Mouse (Mus musculus): ENCODE results near the gene 1810024B03Rik. TPM values are rescaled to one million over a fixed set of nuclear protein-coding genes. Genes with fewer than 3 reads are reported as not detected.
A peak's percentile ranks its signal among the peaks of the same experiment; 100 is the strongest.
"Not testable (repeated sequence)": the region's sequence is repeated elsewhere in the genome, so short reads cannot be mapped to it uniquely, and the experiment has no call there.

Gene 1810024B03Rik
- polyA plus RNA-seq, 1 experiment from 2014 or later: 2.2 TPM

GRCm38 (mm10) chr2:127205936-127206335, 2.1 kb downstream of the 1810024B03Rik start:
- H3K27ac ChIP-seq (ENCODE audit: low read depth); H3K27me3 ChIP-seq (replicated peaks; ENCODE audit: control insufficient read depth, insufficient read depth, low read length); DNase-seq (ENCODE audit: low spot score); H3K4me1 ChIP-seq (replicated peaks; ENCODE audit: control insufficient read depth, insufficient read depth, low read length); H3K9ac ChIP-seq (ENCODE audit: low read length); H3K4me2 ChIP-seq (ENCODE audit: low read length); ATAC-seq (replicated peaks; ENCODE audit: low FRiP score, low TSS enrichment, low read depth); H3K9me3 ChIP-seq (ENCODE audit: control insufficient read depth, low read length); H3K4me3 ChIP-seq (ENCODE audit: low read depth, low read length): not testable (repeated sequence)
- H3K36me3 ChIP-seq (ENCODE audit: control insufficient read depth, insufficient read depth, low read length): peaks cover 14% of the 10 kb centered on the region
- WGBS: 87% methylated on average over 4 of the region's 4 CpGs

DNA sequence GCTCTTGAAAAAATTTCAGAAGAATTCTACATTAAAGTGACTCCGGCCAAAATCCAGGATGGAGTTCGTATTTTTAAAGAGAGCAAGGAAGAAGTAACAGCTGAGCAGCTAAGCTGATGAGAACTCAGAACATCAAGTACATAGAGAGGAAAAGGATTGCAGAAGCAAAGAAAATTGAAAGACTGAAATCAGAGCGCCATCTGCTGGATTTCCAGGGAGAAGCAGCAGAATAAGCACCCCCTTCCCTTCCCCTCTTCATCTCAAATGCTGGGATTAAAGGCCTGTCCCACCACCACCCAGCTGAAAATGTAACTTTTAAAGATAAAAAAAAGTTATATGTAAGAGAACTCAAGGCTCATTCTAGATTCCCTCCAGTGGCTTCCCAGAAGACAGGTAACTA, 3.1 kb downstream of the 1810024B03Rik start:
- ATAC-seq (replicated peaks; ENCODE audit: low FRiP score, low TSS enrichment, low read depth) (no peak), DNase-seq (ENCODE audit: low spot score) (peak; percentile 76)
- Histone ChIP-seq H3K9me3 (ENCODE audit: control insufficient read depth, low read length) (no peaks in the 10 kb centered on the region), H3K36me3 (ENCODE audit: control insufficient read depth, insufficient read depth, low read length) (0 out of 2 replicates have a peak, but pooled peaks cover 5% of the 10 kb centered on the region), H3K4me1 (replicated peaks; ENCODE audit: control insufficient read depth, insufficient read depth, low read length) (peaks cover 7% of the 10 kb centered on the region; the same call in 1 of the 2 replicates), H3K27ac (ENCODE audit: low read depth) (no peak overlapping the region), H3K4me2 (ENCODE audit: low read length) (no peak overlapping the region), H3K4me3 (ENCODE audit: low read depth, low read length) (no peak overlapping the region), H3K9ac (ENCODE audit: low read length) (no peak overlapping the region), H3K27me3 (replicated peaks; ENCODE audit: control insufficient read depth, insufficient read depth, low read length) (no peaks in the 10 kb centered on the region)
- WGBS: 36% methylated on average over 3 of the region's 3 CpGs

DNA sequence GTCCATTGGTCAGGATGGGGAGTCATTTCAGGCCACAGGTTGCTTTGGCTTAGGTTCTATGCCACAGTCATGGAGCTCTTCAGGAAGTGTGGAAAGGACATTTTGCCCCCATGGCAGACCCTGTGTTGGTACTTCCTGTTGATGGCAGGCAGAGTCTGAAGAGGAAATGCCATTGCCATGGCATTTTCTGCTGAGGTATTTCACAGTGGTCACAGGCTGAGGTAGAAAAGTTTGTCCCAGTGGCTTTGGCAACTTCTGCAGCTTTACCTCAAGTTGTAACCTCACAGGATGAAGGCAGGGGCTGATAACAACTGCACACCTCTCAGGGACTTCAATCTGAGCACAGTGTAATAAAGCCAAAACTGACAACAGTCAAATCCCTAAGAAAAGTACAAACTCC, 18.5 kb downstream of the 1810024B03Rik start:
- no peak overlapping the region for H3K4me2 ChIP-seq (ENCODE audit: low read length)
- no peak overlapping the region for H3K4me3 ChIP-seq (ENCODE audit: low read depth, low read length)
- ATAC-seq (replicated peaks; ENCODE audit: low FRiP score, low TSS enrichment, low read depth) (no peak), DNase-seq (ENCODE audit: low spot score) (no peak)
- no peaks in the 10 kb centered on the region for H3K27me3 ChIP-seq (replicated peaks; ENCODE audit: control insufficient read depth, insufficient read depth, low read length)
- H3K9me3 ChIP-seq (ENCODE audit: control insufficient read depth, low read length): no peaks in the 10 kb centered on the region
- no peaks in the 10 kb centered on the region for H3K4me1 ChIP-seq (replicated peaks; ENCODE audit: control insufficient read depth, insufficient read depth, low read length)
- no peak overlapping the region for H3K9ac ChIP-seq (ENCODE audit: low read length)
- no peaks in the 10 kb centered on the region for H3K36me3 ChIP-seq (ENCODE audit: control insufficient read depth, insufficient read depth, low read length)
- no peak overlapping the region for H3K27ac ChIP-seq (ENCODE audit: low read depth)

- WGBS: 3% methylated on average over 17 of the region's 17 CpGs
Measured at GRCm38 (mm10) chr2:127182598-127183381, 25.3 kb downstream of the 1810024B03Rik start.

GRCm38 (mm10) chr2:127166261-127166660, 41.8 kb downstream of the 1810024B03Rik start:
- not testable (repeated sequence) for H3K27me3 ChIP-seq (replicated peaks; ENCODE audit: control insufficient read depth, insufficient read depth, low read length); H3K27ac ChIP-seq (ENCODE audit: low read depth); ATAC-seq (replicated peaks; ENCODE audit: low FRiP score, low TSS enrichment, low read depth); H3K4me2 ChIP-seq (ENCODE audit: low read length); H3K4me1 ChIP-seq (replicated peaks; ENCODE audit: control insufficient read depth, insufficient read depth, low read length); H3K4me3 ChIP-seq (ENCODE audit: low read depth, low read length); H3K36me3 ChIP-seq (ENCODE audit: control insufficient read depth, insufficient read depth, low read length); H3K9ac ChIP-seq (ENCODE audit: low read length); H3K9me3 ChIP-seq (ENCODE audit: control insufficient read depth, low read length); DNase-seq (ENCODE audit: low spot score)
- 25% methylated on average over 1 of the region's 1 CpGs for WGBS

More at GRCm38 (mm10) chr2:127182598-127183381, 25.3 kb downstream of the 1810024B03Rik start:
- Histone ChIP-seq H3K9me3 (ENCODE audit: control insufficient read depth, low read length) (no peaks in the 10 kb centered on the region), H3K4me2 (ENCODE audit: low read length) (peak overlapping the region; percentile 71), H3K36me3 (ENCODE audit: control insufficient read depth, insufficient read depth, low read length) (no peaks in the 10 kb centered on the region), H3K4me3 (ENCODE audit: low read depth, low read length) (peak overlapping the region; percentile 64), H3K4me1 (replicated peaks; ENCODE audit: control insufficient read depth, insufficient read depth, low read length) (no peaks in the 10 kb centered on the region), H3K9ac (ENCODE audit: low read length) (peak overlapping the region; percentile 65), H3K27me3 (replicated peaks; ENCODE audit: control insufficient read depth, insufficient read depth, low read length) (no peaks in the 10 kb centered on the region), H3K27ac (ENCODE audit: low read depth) (peak overlapping the region; percentile 77)
- peak; percentile 83 for DNase-seq (ENCODE audit: low spot score)
- ATAC-seq (replicated peaks; ENCODE audit: low FRiP score, low TSS enrichment, low read depth): peak; percentile 100

GRCm38 (mm10) chr2:127165675-127166074, 42.4 kb downstream of the 1810024B03Rik start:
- WGBS: 59% methylated on average over 4 of the region's 4 CpGs
- Histone ChIP-seq H3K36me3 (ENCODE audit: control insufficient read depth, insufficient read depth, low read length) (no peaks in the 10 kb centered on the region), H3K9ac (ENCODE audit: low read length) (no peak overlapping the region), H3K27me3 (replicated peaks; ENCODE audit: control insufficient read depth, insufficient read depth, low read length) (no peaks in the 10 kb centered on the region), H3K27ac (ENCODE audit: low read depth) (no peak overlapping the region), H3K4me1 (replicated peaks; ENCODE audit: control insufficient read depth, insufficient read depth, low read length) (no peaks in the 10 kb centered on the region), H3K4me3 (ENCODE audit: low read depth, low read length) (no peak overlapping the region), H3K4me2 (ENCODE audit: low read length) (no peak overlapping the region), H3K9me3 (ENCODE audit: control insufficient read depth, low read length) (no peaks in the 10 kb centered on the region)
- ATAC-seq (replicated peaks; ENCODE audit: low FRiP score, low TSS enrichment, low read depth): no peak
- no peak for DNase-seq (ENCODE audit: low spot score)

DNA sequence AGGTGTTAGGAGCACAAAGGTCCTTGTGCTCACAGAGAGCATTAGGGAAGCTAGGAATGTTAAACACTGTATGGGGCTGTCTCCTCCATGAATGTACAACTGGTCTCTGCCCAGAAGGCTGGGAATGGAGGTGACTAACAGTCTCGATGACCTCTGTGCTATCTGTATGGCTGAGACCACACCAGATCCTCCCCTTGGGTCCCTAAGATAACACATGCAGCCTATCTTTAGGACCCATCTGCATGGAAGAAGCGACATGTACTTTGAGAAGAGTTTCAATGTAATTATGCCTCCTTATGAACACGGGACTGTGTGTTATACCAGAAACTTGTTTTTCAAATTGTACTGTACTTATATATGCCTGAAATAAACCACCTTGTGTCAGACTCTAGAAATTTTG, 62.4 kb downstream of the 1810024B03Rik start:
- peaks cover 9% of the 10 kb centered on the region for H3K36me3 ChIP-seq (ENCODE audit: control insufficient read depth, insufficient read depth, low read length)
- no peak for DNase-seq (ENCODE audit: low spot score)
- no peak overlapping the region for H3K9ac ChIP-seq (ENCODE audit: low read length)
- peaks cover 3% of the 10 kb centered on the region; the same call in 1 of the 2 replicates for H3K9me3 ChIP-seq (ENCODE audit: control insufficient read depth, low read length)
- no peak overlapping the region for H3K27ac ChIP-seq (ENCODE audit: low read depth)
- H3K27me3 ChIP-seq (replicated peaks; ENCODE audit: control insufficient read depth, insufficient read depth, low read length): no peaks in the 10 kb centered on the region
- peaks cover 12% of the 10 kb centered on the region for H3K4me1 ChIP-seq (replicated peaks; ENCODE audit: control insufficient read depth, insufficient read depth, low read length)
- no peak overlapping the region for H3K4me2 ChIP-seq (ENCODE audit: low read length)
- 86% methylated on average over 3 of the region's 3 CpGs for WGBS
- no peak overlapping the region for H3K4me3 ChIP-seq (ENCODE audit: low read depth, low read length)
- no peak for ATAC-seq (replicated peaks; ENCODE audit: low FRiP score, low TSS enrichment, low read depth)

- peak within 1 kb of the TSS; percentile 67 for H3K4me3 ChIP-seq (ENCODE audit: low read depth, low read length)
- no peaks in the 10 kb centered on the region; the same call in 1 of the 2 replicates for H3K9me3 ChIP-seq (ENCODE audit: control insufficient read depth, low read length)
- 3% methylated on average over 31 of the region's 31 CpGs for whole genome bisulfite sequencing
- no peaks in the 10 kb centered on the region for H3K27me3 ChIP-seq (replicated peaks; ENCODE audit: control insufficient read depth, insufficient read depth, low read length)
- peak within 1 kb of the TSS; percentile 61 for H3K4me2 ChIP-seq (ENCODE audit: low read length)
- peak; percentile 85 for DNase-seq (ENCODE audit: low spot score)
- H3K4me1 ChIP-seq (replicated peaks; ENCODE audit: control insufficient read depth, insufficient read depth, low read length): peaks cover 12% of the 10 kb centered on the region
- H3K36me3 ChIP-seq (ENCODE audit: control insufficient read depth, insufficient read depth, low read length): peaks cover 15% of the 10 kb centered on the region
- H3K27ac ChIP-seq (ENCODE audit: low read depth): no peak within 1 kb of the TSS
- peak within 1 kb of the TSS; percentile 52 for H3K9ac ChIP-seq (ENCODE audit: low read length)
- ATAC-seq (replicated peaks; ENCODE audit: low FRiP score, low TSS enrichment, low read depth): peak; percentile 95
Measured at GRCm38 (mm10) chr2:127143158-127144063, 64.7 kb downstream of the 1810024B03Rik start, which contains the start of gene Itpripl1. Gene Itpripl1, minus strand, starts transcription at chr2:127143442.

All from intestine, embryonic 14.5 days (tissue).